Mouse (Mus musculus): ENCODE measurements around the gene Nsrp1. TPM values are rescaled to one million over a fixed set of nuclear protein-coding genes. Genes with fewer than 3 reads are reported as not detected.

Nsrp1 gene
- polyA plus RNA-seq, 1 experiment: 1.3 TPM

GRCm38 (mm10) chr11:77026559-77026958, 51.7 kb downstream of the Nsrp1 start:
- Histone ChIP-seq H3K27me3 (ENCODE audit: control insufficient read depth, insufficient read depth, low read length) (no peaks in the 10 kb centered on the region), H3K27ac (ENCODE audit: control insufficient read depth, insufficient read depth, low read length) (no peak overlapping the region), H3K4me3 (ENCODE audit: control insufficient read depth, insufficient read depth, low read length) (no peak overlapping the region), H3K36me3 (ENCODE audit: control insufficient read depth, insufficient read depth, low read length) (no peaks in the 10 kb centered on the region), H3K4me1 (replicated peaks; ENCODE audit: control insufficient read depth, insufficient read depth, low read length) (no peaks in the 10 kb centered on the region)
- TF ChIP-seq CTCF (IDR thresholded peaks at IDR 0.05; ENCODE audit: borderline replicate concordance, control insufficient read depth, extremely low read depth, insufficient read depth, low read length, poor library complexity) (no peak), POLR2A (IDR thresholded peaks at IDR 0.05; ENCODE audit: control insufficient read depth, extremely low read depth, insufficient read depth, low read length, poor library complexity) (no peak)
- DNase-seq: no peak
- WGBS: 85% methylated on average over 3 of the region's 3 CpGs

GRCm38 (mm10) chr11:77021749-77022396, 56.4 kb downstream of the Nsrp1 start:
- no peak overlapping the region for H3K4me3 ChIP-seq (ENCODE audit: control insufficient read depth, insufficient read depth, low read length)
- 90% methylated on average over 9 of the region's 9 CpGs for WGBS
- no peak overlapping the region for H3K27ac ChIP-seq (ENCODE audit: control insufficient read depth, insufficient read depth, low read length)
- no peaks in the 10 kb centered on the region for H3K27me3 ChIP-seq (ENCODE audit: control insufficient read depth, insufficient read depth, low read length)
- TF ChIP-seq CTCF (IDR thresholded peaks at IDR 0.05; ENCODE audit: borderline replicate concordance, control insufficient read depth, extremely low read depth, insufficient read depth, low read length, poor library complexity): no peak
- no peak for TF ChIP-seq POLR2A (IDR thresholded peaks at IDR 0.05; ENCODE audit: control insufficient read depth, extremely low read depth, insufficient read depth, low read length, poor library complexity)
- no peaks in the 10 kb centered on the region for H3K36me3 ChIP-seq (ENCODE audit: control insufficient read depth, insufficient read depth, low read length)
- DNase-seq: no peak
- no peaks in the 10 kb centered on the region for H3K4me1 ChIP-seq (replicated peaks; ENCODE audit: control insufficient read depth, insufficient read depth, low read length)

GRCm38 (mm10) chr11:77019539-77019938, 58.7 kb downstream of the Nsrp1 start:
- WGBS: 68% methylated on average over 8 of the region's 8 CpGs
- no peaks in the 10 kb centered on the region for H3K27me3 ChIP-seq (ENCODE audit: control insufficient read depth, insufficient read depth, low read length)
- H3K36me3 ChIP-seq (ENCODE audit: control insufficient read depth, insufficient read depth, low read length): no peaks in the 10 kb centered on the region
- DNase-seq: no peak
- H3K4me3 ChIP-seq (ENCODE audit: control insufficient read depth, insufficient read depth, low read length): no peak overlapping the region
- TF ChIP-seq CTCF (IDR thresholded peaks at IDR 0.05; ENCODE audit: borderline replicate concordance, control insufficient read depth, extremely low read depth, insufficient read depth, low read length, poor library complexity) (no peak), POLR2A (IDR thresholded peaks at IDR 0.05; ENCODE audit: control insufficient read depth, extremely low read depth, insufficient read depth, low read length, poor library complexity) (no peak)
- no peaks in the 10 kb centered on the region for H3K4me1 ChIP-seq (replicated peaks; ENCODE audit: control insufficient read depth, insufficient read depth, low read length)
- H3K27ac ChIP-seq (ENCODE audit: control insufficient read depth, insufficient read depth, low read length): no peak overlapping the region

DNA sequence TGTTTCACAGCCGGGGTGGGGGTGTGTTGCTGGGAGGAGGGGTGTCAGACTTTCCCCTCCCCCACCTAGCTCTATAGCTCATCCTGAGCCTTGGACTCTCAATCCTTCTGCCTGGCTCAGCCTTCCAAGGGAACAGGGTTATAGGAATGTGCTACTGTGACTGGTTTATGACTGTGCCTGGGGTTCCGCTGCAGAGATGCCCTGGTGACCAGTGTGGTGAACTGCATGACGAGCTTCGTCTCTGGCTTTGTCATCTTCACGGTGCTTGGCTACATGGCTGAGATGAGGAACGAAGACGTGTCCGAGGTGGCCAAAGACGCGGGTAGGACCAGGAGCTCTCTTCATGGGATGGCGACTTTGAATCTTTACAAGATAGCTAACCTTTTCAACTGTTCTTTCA, 60.2 kb downstream of the Nsrp1 start:
- DNase-seq: no peak
- Histone ChIP-seq H3K4me3 (ENCODE audit: control insufficient read depth, insufficient read depth, low read length) (no peak overlapping the region), H3K4me1 (replicated peaks; ENCODE audit: control insufficient read depth, insufficient read depth, low read length) (no peaks in the 10 kb centered on the region), H3K27me3 (ENCODE audit: control insufficient read depth, insufficient read depth, low read length) (no peaks in the 10 kb centered on the region), H3K27ac (ENCODE audit: control insufficient read depth, insufficient read depth, low read length) (no peak overlapping the region), H3K36me3 (ENCODE audit: control insufficient read depth, insufficient read depth, low read length) (no peaks in the 10 kb centered on the region)
- TF ChIP-seq POLR2A (IDR thresholded peaks at IDR 0.05; ENCODE audit: control insufficient read depth, extremely low read depth, insufficient read depth, low read length, poor library complexity): no peak
- TF ChIP-seq CTCF (IDR thresholded peaks at IDR 0.05; ENCODE audit: borderline replicate concordance, control insufficient read depth, extremely low read depth, insufficient read depth, low read length, poor library complexity): no peak
- 91% methylated on average over 11 of the region's 11 CpGs for WGBS

DNA sequence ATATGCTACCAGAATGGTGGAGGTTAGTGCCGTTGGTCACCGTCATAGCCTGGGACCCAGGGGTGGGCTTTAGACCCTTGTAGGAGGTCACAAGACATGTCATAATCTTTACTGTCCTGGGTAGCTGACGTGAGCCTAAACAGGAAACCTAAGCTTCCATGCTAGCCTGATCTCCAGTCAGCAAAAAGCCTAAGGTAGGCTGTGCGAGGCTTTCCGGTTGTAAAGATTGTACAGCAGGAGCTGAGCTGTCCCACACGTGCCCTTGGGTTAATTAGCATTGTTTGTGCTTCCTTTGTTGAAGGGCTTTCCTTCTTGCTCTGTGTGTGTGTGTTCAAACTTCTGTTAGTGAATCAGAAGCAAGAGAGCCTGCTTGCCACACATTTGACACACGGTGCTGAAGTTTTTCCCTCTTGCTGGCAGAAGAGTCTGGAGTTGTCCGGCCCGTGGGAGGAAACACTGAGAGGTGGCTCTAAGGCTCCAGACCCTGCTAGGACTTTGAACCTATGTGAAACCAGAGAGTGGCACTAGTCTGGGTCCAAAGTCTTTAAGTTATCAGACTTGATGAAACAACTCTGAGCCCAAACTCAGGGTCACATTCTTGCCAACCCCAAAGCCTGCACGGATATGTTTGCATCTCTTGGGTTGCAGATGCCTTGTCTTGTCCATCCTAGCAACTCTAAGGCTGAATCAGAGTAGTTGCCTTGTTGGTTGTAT, 67.3 kb downstream of the Nsrp1 start:
- Histone ChIP-seq H3K4me1 (replicated peaks; ENCODE audit: control insufficient read depth, insufficient read depth, low read length) (no peaks in the 10 kb centered on the region), H3K27ac (ENCODE audit: control insufficient read depth, insufficient read depth, low read length) (no peak overlapping the region), H3K4me3 (ENCODE audit: control insufficient read depth, insufficient read depth, low read length) (no peak overlapping the region), H3K36me3 (ENCODE audit: control insufficient read depth, insufficient read depth, low read length) (no peaks in the 10 kb centered on the region), H3K27me3 (ENCODE audit: control insufficient read depth, insufficient read depth, low read length) (no peaks in the 10 kb centered on the region)
- 78% methylated on average over 10 of the region's 10 CpGs for WGBS
- no peak for TF ChIP-seq POLR2A (IDR thresholded peaks at IDR 0.05; ENCODE audit: control insufficient read depth, extremely low read depth, insufficient read depth, low read length, poor library complexity)
- no peak for TF ChIP-seq CTCF (IDR thresholded peaks at IDR 0.05; ENCODE audit: borderline replicate concordance, control insufficient read depth, extremely low read depth, insufficient read depth, low read length, poor library complexity)
- DNase-seq: no peak

DNA sequence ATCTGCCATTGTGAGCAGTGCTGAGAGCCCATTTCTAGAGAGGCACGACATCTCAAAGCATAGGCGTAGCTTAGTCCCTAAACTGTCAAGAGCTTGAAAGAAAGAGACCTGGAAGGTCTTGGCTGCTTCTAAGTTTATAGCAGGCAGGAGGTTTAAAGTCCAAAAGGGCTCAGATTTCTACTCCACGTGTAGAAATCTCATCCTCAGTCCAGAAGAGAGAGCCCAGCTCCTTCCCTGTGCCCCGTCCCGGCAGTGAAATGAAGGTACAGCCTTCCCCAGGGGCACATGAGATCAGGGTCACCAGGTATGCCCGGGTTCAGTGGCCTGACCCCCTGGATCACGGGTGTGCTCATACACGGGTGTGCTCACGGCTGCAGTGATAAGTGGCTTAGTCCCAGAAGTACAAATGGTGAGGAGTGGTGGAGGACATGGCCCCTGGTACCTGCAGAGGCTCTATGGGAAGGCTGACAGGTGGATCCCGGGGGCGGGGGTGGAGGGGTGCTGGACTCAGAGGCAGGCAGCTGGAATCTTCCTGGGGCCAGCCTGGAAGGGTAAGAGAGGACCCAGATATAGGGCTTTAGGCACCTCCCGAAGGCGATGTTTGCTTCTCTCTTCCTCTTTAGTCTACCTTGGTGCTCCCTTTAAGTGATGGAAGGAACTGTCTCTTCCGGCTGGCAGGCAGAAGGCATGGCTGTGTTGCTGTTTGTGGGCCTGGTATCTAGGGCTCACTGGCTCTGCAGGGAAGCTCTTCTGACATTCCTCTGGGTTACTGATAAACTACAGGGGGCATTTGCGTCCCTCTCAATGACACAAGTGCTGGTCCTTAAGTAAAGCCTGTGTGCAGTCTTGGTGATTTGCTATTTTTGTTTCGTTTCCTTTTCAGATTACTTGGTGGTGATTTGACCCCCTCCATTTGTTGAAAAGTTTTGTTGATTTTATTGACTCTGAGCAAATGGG, 68.9 kb downstream of the Nsrp1 start:
- Histone ChIP-seq H3K27me3 (ENCODE audit: control insufficient read depth, insufficient read depth, low read length) (no peaks in the 10 kb centered on the region), H3K4me1 (replicated peaks; ENCODE audit: control insufficient read depth, insufficient read depth, low read length) (no peaks in the 10 kb centered on the region), H3K27ac (ENCODE audit: control insufficient read depth, insufficient read depth, low read length) (no peak overlapping the region), H3K36me3 (ENCODE audit: control insufficient read depth, insufficient read depth, low read length) (no peaks in the 10 kb centered on the region), H3K4me3 (ENCODE audit: control insufficient read depth, insufficient read depth, low read length) (no peak overlapping the region)
- DNase-seq: no peak
- WGBS: 83% methylated on average over 16 of the region's 16 CpGs
- TF ChIP-seq CTCF (IDR thresholded peaks at IDR 0.05; ENCODE audit: borderline replicate concordance, control insufficient read depth, extremely low read depth, insufficient read depth, low read length, poor library complexity): no peak
- no peak for TF ChIP-seq POLR2A (IDR thresholded peaks at IDR 0.05; ENCODE audit: control insufficient read depth, extremely low read depth, insufficient read depth, low read length, poor library complexity)

Measured in thymus, adult 2 months (tissue).